Mouse (Mus musculus): ENCODE measurements at regions not wholly inside any gene's neighbourhood (a gene's known extent, or its start where the extent isn't known, plus 50 kb on each side); places are given as distances from the start of the nearest gene placed in this dataset.
A peak's percentile ranks its signal among the peaks of the same experiment; 100 is the strongest.

DNA sequence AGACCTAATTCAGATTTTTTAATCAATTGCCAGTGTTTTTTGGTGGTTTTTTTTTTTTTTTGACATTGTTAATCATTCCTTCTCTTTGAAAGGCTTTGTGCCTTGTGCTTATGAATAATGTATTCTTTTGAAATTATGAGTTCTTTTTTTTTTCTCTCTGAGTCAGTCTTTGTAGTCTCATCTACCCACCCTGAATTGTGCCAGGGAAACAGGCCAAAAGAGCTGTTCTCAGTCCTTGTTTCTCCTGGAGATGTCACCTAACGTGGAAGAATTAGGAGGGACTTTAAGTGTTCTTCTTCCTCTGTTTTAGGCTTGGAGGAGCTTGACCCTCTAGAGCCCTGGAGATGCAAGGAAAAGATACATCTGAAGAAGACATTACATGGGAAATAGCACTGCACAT lies 2012.6 kb downstream of the Poteg start:
- H3K9me3 ChIP-seq: no peaks in the 10 kb centered on the region
- 36% methylated on average over 1 of the region's 1 CpGs for WGBS
- no peak overlapping the region for H3K9ac ChIP-seq
- H3K4me1 ChIP-seq: no peaks in the 10 kb centered on the region
- no peak for ATAC-seq (replicated peaks)
- H3K4me2 ChIP-seq: no peak overlapping the region
- H3K27ac ChIP-seq: no peak overlapping the region
- H3K36me3 ChIP-seq (replicated peaks): no peaks in the 10 kb centered on the region
- no peak overlapping the region for H3K4me3 ChIP-seq
- no peaks in the 10 kb centered on the region for H3K27me3 ChIP-seq (replicated peaks)

DNA sequence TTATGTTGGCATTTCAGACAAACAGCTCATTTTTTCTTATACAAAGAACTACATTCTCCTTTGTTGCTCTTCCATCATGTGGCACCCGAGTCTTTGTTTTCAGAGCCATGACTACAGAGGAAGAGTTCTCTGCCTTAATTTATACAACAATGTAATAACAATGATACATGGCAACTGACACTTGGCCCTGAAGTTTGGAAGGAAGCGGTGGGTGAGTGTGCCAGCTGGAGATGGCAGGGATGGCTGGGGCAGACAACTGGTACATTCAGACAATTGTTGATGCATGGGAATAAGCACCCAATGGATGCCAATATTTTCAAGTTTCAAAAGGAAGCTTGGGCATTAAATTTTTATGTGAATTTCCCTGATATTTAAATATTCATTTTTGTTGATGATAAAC lies 2045.5 kb downstream of the Poteg start:
- Histone ChIP-seq H3K4me2 (no peak overlapping the region), H3K27ac (no peak overlapping the region), H3K36me3 (replicated peaks) (no peaks in the 10 kb centered on the region), H3K9me3 (no peaks in the 10 kb centered on the region), H3K9ac (no peak overlapping the region), H3K27me3 (replicated peaks) (no peaks in the 10 kb centered on the region), H3K4me3 (no peak overlapping the region), H3K4me1 (no peaks in the 10 kb centered on the region)
- 85% methylated on average over 2 of the region's 2 CpGs for WGBS
- no peak for ATAC-seq (replicated peaks)

DNA sequence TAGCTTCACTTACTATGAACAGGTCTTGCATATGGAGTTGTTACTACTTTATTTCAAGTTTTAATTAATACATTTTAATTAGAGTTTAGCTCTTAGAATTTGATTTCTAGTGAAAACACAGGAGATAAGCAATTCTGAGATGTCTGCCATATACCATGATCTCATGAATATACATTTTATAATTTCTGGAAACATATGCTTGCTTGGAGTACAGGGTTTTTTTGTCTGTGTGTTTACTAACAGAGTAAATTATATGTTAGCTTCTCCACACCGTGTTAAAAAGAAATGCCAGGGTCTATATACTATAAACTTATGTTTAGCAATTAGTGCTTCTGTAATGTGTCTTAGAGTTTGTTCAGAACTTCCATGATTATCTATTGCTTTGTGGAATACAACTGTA lies 2079.9 kb downstream of the Poteg start:
- no peak overlapping the region for H3K4me3 ChIP-seq
- no peaks in the 10 kb centered on the region for H3K27me3 ChIP-seq (replicated peaks)
- 81% methylated on average over 1 of the region's 1 CpGs for WGBS
- no peak overlapping the region for H3K27ac ChIP-seq
- no peaks in the 10 kb centered on the region for H3K9me3 ChIP-seq
- no peak overlapping the region for H3K9ac ChIP-seq
- no peak overlapping the region for H3K4me2 ChIP-seq
- H3K4me1 ChIP-seq: no peaks in the 10 kb centered on the region
- no peaks in the 10 kb centered on the region for H3K36me3 ChIP-seq (replicated peaks)
- ATAC-seq (replicated peaks): no peak

DNA sequence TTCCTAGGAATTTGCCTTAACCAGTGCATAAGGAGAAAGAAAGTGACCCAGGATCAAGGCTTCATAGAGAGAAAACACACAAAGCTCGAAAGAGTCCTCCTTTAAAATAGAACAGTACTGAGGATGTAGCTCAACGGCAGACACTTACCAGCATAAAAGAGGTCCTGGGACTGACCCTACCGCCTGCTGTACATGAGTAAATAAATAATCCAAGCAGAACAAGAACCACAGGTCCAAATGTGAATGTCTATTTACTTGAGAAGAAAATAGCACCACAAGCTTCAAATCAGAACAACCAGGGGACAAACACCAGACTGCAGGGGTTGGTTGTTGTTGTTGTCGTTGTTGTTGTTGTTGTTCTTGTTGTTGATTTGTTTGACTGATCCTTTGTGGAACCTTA lies 2084.1 kb downstream of the Poteg start:
- WGBS: 62% methylated on average over 4 of the region's 4 CpGs

DNA sequence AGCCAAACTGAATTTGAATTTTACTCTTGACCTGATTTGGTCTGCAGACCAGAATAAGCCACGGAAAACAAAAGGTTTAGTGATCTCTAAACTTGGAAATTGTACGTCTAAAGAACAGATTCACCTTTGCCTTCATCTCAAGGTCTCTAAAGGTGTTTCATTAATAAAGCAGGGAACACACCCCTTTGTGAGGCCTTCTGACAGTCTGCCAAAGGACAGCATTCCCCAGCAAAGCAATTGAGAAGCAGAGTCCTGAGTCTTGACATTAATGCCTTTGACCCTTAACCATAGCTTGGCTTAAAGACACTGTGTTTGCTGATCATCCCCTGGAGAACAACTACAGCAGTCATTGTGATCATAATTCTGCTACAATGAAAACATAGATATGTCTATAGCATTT lies 2090.5 kb downstream of the Poteg start:
- Histone ChIP-seq H3K4me1 (no peaks in the 10 kb centered on the region), H3K36me3 (replicated peaks) (no peaks in the 10 kb centered on the region), H3K27ac (no peak overlapping the region), H3K27me3 (replicated peaks) (no peaks in the 10 kb centered on the region), H3K4me3 (no peak overlapping the region), H3K9me3 (no peaks in the 10 kb centered on the region), H3K9ac (no peak overlapping the region), H3K4me2 (no peak overlapping the region)
- WGBS: 88% methylated on average over 2 of the region's 2 CpGs
- no peak for ATAC-seq (replicated peaks)

More for the DNA sequence above, 2084.1 kb downstream of the Poteg start:
- Histone ChIP-seq H3K4me3 (no peak overlapping the region), H3K9me3 (no peaks in the 10 kb centered on the region), H3K9ac (no peak overlapping the region), H3K27ac (no peak overlapping the region), H3K27me3 (replicated peaks) (no peaks in the 10 kb centered on the region), H3K4me2 (no peak overlapping the region), H3K36me3 (replicated peaks) (no peaks in the 10 kb centered on the region), H3K4me1 (no peaks in the 10 kb centered on the region)
- no peak for ATAC-seq (replicated peaks)

DNA sequence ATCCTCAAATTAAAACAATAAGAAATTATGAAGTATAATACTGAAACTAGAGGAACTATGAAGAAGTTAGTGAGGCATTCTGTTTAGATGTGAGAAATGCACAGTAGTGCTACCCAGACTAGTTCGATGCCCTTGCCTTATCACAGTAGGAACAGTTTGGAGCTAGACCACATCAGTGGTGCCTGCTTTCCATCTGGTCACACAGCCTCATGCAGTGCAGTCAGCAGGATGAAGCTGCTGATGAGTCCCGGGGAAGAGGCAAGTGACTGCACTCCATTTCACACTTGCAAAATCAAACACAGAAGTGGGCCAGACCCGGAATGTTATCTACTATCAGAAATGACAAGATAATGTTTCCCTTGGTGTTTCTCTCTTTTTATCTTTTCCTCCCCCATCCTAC lies 2092.4 kb downstream of the Poteg start:
- H3K36me3 ChIP-seq (replicated peaks): no peaks in the 10 kb centered on the region
- no peaks in the 10 kb centered on the region for H3K27me3 ChIP-seq (replicated peaks)
- WGBS: 80% methylated on average over 3 of the region's 3 CpGs

DNA sequence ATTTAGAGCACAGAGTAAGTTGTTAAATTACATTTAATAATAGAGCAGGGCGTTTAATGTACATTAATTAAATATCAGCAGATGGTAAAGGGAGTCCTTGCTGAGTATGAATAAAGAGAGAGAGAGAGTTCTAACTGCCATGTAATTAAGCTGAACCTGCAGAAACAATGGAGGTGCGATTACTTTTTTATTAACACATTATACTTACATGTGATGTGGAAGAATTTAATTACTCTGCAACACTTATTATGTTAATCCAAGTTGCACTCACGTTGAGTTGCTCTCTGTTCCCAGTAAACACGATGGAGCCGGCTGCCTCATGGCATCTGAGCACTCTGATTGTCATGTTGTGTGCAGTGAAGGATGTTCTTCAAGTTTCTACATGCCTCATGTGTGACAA lies 2096.7 kb downstream of the Poteg start:
- WGBS: 54% methylated on average over 5 of the region's 5 CpGs
- H3K27ac ChIP-seq: no peak overlapping the region
- no peak overlapping the region for H3K9ac ChIP-seq
- no peaks in the 10 kb centered on the region for H3K4me1 ChIP-seq
- H3K36me3 ChIP-seq (replicated peaks): no peaks in the 10 kb centered on the region
- no peak overlapping the region for H3K4me2 ChIP-seq
- no peaks in the 10 kb centered on the region for H3K27me3 ChIP-seq (replicated peaks)
- ATAC-seq (replicated peaks): no peak
- H3K9me3 ChIP-seq: no peaks in the 10 kb centered on the region
- no peak overlapping the region for H3K4me3 ChIP-seq

More for the DNA sequence above, 2092.4 kb downstream of the Poteg start:
- Histone ChIP-seq H3K27ac (no peak overlapping the region), H3K4me2 (no peak overlapping the region), H3K9me3 (no peaks in the 10 kb centered on the region), H3K4me3 (no peak overlapping the region), H3K4me1 (no peaks in the 10 kb centered on the region), H3K9ac (no peak overlapping the region)
- no peak for ATAC-seq (replicated peaks)

DNA sequence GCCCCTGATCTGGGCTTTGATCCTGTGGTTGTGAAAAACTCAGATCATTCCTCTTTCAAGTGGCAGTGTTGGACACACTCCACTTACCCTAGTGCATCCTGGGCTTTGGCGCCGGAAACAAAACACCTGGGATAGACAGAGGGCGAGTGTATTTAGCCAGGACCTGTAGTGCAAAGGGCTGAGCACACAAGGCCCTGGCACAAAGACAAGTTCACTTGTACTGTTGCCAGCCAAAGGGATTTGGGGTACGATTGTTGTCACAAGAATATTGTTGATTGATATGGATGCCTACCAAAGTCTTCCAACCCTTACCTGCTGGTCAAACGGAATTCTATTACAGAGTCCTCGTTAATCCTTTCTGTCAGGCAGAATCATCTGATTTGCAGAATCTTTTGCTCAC lies 2138.2 kb downstream of the Poteg start:
- WGBS: 88% methylated on average over 6 of the region's 6 CpGs
- no peak overlapping the region for H3K4me3 ChIP-seq
- H3K4me2 ChIP-seq: no peak overlapping the region
- no peaks in the 10 kb centered on the region for H3K36me3 ChIP-seq (replicated peaks)
- H3K27ac ChIP-seq: no peak overlapping the region
- no peak for ATAC-seq (replicated peaks)
- H3K9me3 ChIP-seq: no peaks in the 10 kb centered on the region
- no peaks in the 10 kb centered on the region for H3K27me3 ChIP-seq (replicated peaks)
- no peaks in the 10 kb centered on the region for H3K4me1 ChIP-seq
- no peak overlapping the region for H3K9ac ChIP-seq

DNA sequence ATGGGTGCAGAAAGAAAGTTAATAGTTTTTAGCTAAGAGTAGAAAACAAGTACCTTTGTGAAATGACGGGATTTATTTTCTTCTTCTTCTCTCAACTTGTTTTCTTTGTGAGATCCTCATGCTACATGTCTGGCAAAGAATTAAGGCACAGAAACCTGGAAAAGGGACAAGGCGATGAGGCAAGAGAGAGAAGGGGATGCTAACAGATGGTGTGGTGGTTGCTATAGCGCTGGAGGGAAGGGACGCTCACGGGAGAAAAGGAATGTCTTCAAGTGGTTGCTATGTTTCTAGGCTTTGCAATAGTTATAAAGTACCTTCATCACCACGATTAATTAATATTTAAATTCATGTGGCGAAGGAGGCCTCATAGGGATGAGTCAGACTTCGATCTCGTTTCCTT lies 2146.7 kb downstream of the Poteg start:
- whole genome bisulfite sequencing: 76% methylated on average over 9 of the region's 9 CpGs
- no peaks in the 10 kb centered on the region for H3K4me1 ChIP-seq
- no peak overlapping the region for H3K9ac ChIP-seq
- H3K9me3 ChIP-seq: no peaks in the 10 kb centered on the region
- H3K27me3 ChIP-seq (replicated peaks): no peaks in the 10 kb centered on the region
- H3K4me2 ChIP-seq: no peak overlapping the region
- no peaks in the 10 kb centered on the region for H3K36me3 ChIP-seq (replicated peaks)
- no peak for ATAC-seq (replicated peaks)
- H3K4me3 ChIP-seq: no peak overlapping the region
- H3K27ac ChIP-seq: no peak overlapping the region

DNA sequence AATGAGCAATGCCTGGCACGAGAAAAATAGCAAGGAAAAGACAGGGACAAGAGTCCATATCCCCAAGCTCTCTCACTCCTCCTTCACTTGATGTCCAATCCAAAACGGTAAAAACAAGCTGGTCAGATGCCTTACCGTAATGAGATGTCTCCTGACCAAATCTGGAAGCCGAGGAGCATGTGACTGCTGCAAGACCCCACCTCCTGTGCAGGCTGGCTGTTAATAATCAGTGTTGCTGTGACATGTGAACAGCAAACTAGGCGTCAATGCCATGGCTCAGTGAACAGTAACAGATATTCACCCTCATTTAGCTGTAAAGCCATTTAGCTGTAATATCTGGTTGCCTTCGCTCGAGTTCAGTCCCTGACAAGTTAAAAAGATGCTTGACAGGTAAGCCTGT lies 2166.6 kb downstream of the Poteg start:
- Histone ChIP-seq H3K4me3 (no peak overlapping the region), H3K9ac (no peak overlapping the region), H3K9me3 (no peaks in the 10 kb centered on the region), H3K4me1 (no peaks in the 10 kb centered on the region; the same call in 1 of the 2 replicates), H3K36me3 (replicated peaks) (no peaks in the 10 kb centered on the region), H3K27ac (no peak overlapping the region), H3K27me3 (replicated peaks) (no peaks in the 10 kb centered on the region), H3K4me2 (no peak overlapping the region)
- ATAC-seq (replicated peaks): no peak
- 53% methylated on average over 7 of the region's 7 CpGs for WGBS

DNA sequence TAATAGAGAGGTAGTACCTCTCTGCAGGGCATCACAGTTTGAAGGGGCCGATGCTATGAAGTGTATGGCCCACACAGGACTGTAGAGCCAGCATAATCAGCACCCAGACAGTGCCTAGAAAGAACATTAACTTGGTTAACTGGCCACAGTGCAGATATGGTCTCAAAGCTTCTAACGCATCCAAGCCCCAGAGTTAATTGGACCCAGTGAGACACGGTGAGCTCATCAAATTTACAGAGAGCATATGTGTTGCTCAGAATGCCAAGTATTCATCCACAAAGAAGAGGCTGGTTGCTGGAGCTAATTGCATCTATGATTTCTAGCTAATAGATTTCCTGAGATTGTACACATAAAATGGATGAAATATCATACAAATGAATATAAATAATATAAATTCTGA lies 2214.1 kb downstream of the Poteg start:
- Histone ChIP-seq H3K9ac (no peak overlapping the region), H3K27ac (no peak overlapping the region), H3K4me3 (no peak overlapping the region), H3K36me3 (replicated peaks) (no peaks in the 10 kb centered on the region), H3K9me3 (no peaks in the 10 kb centered on the region), H3K27me3 (replicated peaks) (no peaks in the 10 kb centered on the region), H3K4me1 (no peaks in the 10 kb centered on the region), H3K4me2 (no peak overlapping the region)
- WGBS: 50% methylated on average over 3 of the region's 3 CpGs
- ATAC-seq (replicated peaks): peak; percentile 54; the same call in 1 of the 2 replicates

DNA sequence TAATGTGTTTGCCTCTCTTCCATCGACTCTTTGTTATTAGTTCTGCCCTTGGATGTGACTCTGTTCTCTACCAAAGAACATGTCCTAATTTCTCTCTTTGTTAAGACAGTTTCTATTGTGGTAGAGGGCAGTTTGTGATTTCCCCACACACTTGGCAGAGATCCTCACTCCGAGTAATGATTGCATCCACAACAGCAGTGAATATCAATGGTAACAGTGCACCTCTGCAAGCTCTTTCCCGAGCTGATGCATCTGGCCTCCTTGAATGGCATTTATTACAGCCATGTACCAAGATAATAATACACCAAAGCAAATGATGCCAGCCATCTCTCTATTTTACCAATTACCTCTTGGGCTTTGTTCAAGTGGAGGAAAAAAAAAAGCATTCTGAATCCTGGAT lies 2228.4 kb downstream of the Poteg start:
- H3K36me3 ChIP-seq (replicated peaks): no peaks in the 10 kb centered on the region
- no peak overlapping the region for H3K4me3 ChIP-seq
- H3K9me3 ChIP-seq: no peaks in the 10 kb centered on the region
- no peak for ATAC-seq (replicated peaks)
- H3K27ac ChIP-seq: no peak overlapping the region
- H3K27me3 ChIP-seq (replicated peaks): no peaks in the 10 kb centered on the region
- H3K4me1 ChIP-seq: no peaks in the 10 kb centered on the region
- no peak overlapping the region for H3K9ac ChIP-seq
- WGBS: 68% methylated on average over 3 of the region's 3 CpGs
- H3K4me2 ChIP-seq: no peak overlapping the region

DNA sequence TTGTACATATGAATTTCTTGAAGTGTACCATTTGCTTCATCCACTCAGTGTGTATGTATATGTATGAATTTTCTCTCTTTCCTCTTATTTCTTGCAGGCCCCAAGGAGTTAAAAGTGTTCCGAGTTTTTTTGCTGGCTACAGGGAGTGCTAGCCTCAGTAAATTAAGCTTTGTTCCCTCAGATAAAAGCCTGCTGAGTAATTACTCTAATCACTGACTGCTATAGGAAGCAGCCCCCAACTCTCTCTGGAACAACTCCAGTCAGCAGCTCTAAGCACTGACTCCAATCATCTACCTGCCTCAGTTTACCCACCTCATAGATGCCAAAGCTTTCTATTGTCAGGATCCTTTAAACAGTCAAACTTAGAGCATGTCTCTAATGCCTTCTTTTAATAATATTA lies 2235.9 kb downstream of the Poteg start:
- ATAC-seq (replicated peaks): no peak

DNA sequence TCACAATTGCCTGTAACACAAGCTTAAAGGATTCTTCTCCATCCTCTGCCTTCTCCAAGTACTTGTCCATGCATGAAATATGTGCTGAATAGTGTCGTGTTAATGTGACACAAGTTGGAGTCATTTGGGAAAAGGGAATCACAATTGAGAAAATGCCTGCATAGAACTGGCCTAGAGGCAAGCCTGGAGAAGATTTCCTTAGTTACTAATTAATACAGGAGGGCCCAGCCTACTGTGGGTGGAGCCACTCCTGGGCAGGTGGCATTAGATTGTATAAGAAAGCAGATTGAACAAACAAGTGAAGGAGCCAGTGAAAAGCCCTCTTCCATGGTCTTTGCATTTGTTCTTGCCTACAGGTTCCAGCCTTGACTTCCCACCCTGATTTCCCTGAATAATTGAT lies 2239.1 kb downstream of the Poteg start:
- Histone ChIP-seq H3K4me2 (no peak overlapping the region), H3K9ac (no peak overlapping the region), H3K27ac (no peak overlapping the region), H3K27me3 (replicated peaks) (no peaks in the 10 kb centered on the region), H3K4me3 (no peak overlapping the region), H3K4me1 (no peaks in the 10 kb centered on the region), H3K36me3 (replicated peaks) (no peaks in the 10 kb centered on the region), H3K9me3 (no peaks in the 10 kb centered on the region)
- WGBS: 61% methylated on average over 1 of the region's 1 CpGs
- no peak for ATAC-seq (replicated peaks)

More for the DNA sequence above, 2235.9 kb downstream of the Poteg start:
- Histone ChIP-seq H3K9me3 (no peaks in the 10 kb centered on the region), H3K4me3 (no peak overlapping the region), H3K4me2 (no peak overlapping the region), H3K9ac (no peak overlapping the region), H3K27ac (no peak overlapping the region), H3K36me3 (replicated peaks) (no peaks in the 10 kb centered on the region), H3K27me3 (replicated peaks) (no peaks in the 10 kb centered on the region), H3K4me1 (no peaks in the 10 kb centered on the region)
- 68% methylated on average over 1 of the region's 1 CpGs for WGBS
